Mouse (Mus musculus): ENCODE data around the gene Tubgcp4. TPM values are rescaled to one million over a fixed set of nuclear protein-coding genes. Genes with fewer than 3 reads are reported as not detected.

The Tubgcp4 gene
- total RNA-seq, 2 experiments from 2014 or later, result 44.7 to 45.0 TPM

- no peak for DNase-seq (ENCODE audit: low spot score in 2 of 2)
These were observed 18.1 kb downstream of the Tubgcp4 start for GRCm38 (mm10) chr2:121188530-121188929.

- DNase-seq (ENCODE audit: low spot score in 2 of 2), result no peak
These were observed 25.0 kb downstream of the Tubgcp4 start for GRCm38 (mm10) chr2:121195466-121195865.

- no peak for DNase-seq (ENCODE audit: low spot score in 2 of 2)
These were observed 33.8 kb downstream of the Tubgcp4 start for GRCm38 (mm10) chr2:121204276-121204675.

- DNase-seq (ENCODE audit: low spot score in 2 of 2), result no peak
These were observed 36.1 kb downstream of the Tubgcp4 start for GRCm38 (mm10) chr2:121206541-121206940.

- no peak for DNase-seq (ENCODE audit: low spot score in 2 of 2)
These were observed 44.0 kb downstream of the Tubgcp4 start for GRCm38 (mm10) chr2:121214491-121214890.

- no peak for DNase-seq (ENCODE audit: low spot score in 2 of 2)
These were observed 48.7 kb downstream of the Tubgcp4 start for GRCm38 (mm10) chr2:121219177-121219576.

- DNase-seq (ENCODE audit: low spot score in 2 of 2), result no peak
These were observed 49.5 kb downstream of the Tubgcp4 start for GRCm38 (mm10) chr2:121219994-121220393.

GRCm38 (mm10) chr2:121223010-121223409 is 52.6 kb downstream of the Tubgcp4 start:
- DNase-seq (ENCODE audit: low spot score in 2 of 2), result peak; percentile 27 to 37

- DNase-seq (ENCODE audit: low spot score in 2 of 2), result no peak
These were observed 57.7 kb downstream of the Tubgcp4 start for GRCm38 (mm10) chr2:121228135-121228534.

GRCm38 (mm10) chr2:121235460-121236072 is 65.1 kb downstream of the Tubgcp4 start:
- no peak for DNase-seq (ENCODE audit: low spot score in 2 of 2)

GRCm38 (mm10) chr2:121239426-121239825 is 69.0 kb downstream of the Tubgcp4 start:
- no peak for DNase-seq (ENCODE audit: low spot score in 2 of 2)

GRCm38 (mm10) chr2:121244099-121244498 is 73.6 kb downstream of the Tubgcp4 start:
- DNase-seq (ENCODE audit: low spot score in 2 of 2), result no peak

Other genes with a start within 250 kb of the Tubgcp4 start
- gene Ubr1, start 199.9 kb upstream of the Tubgcp4 start, total RNA-seq (2021), result 10 to 100 TPM; 24.8 to 27.3 TPM
- gene Tmem62, start 193.6 kb upstream of the Tubgcp4 start, total RNA-seq (2021), result 10 to 100 TPM in 1 of 2 experiments, 1 to 10 TPM in 1; 9.3 to 23.0 TPM
- 10 to 100 TPM; 45.5 to 46.0 TPM for gene Ccndbp1, start 162.3 kb upstream of the Tubgcp4 start, total RNA-seq (2021)
- gene Epb42, start 133.6 kb upstream of the Tubgcp4 start, total RNA-seq (2021), result under 1 TPM in 1 of 2 experiments, not detected in 1; 0.22 TPM
- gene Tgm5, start 84.8 kb upstream of the Tubgcp4 start, total RNA-seq (2021), result not detected
- not detected for gene Tgm7, start 60.9 kb upstream of the Tubgcp4 start, total RNA-seq (2021)
- 10 to 100 TPM; 16.1 to 19.3 TPM for gene Adal, start 30.2 kb upstream of the Tubgcp4 start, total RNA-seq (2021)
- 1 to 10 TPM; 8.5 to 9.2 TPM for gene Lcmt2, start 30.0 kb upstream of the Tubgcp4 start, total RNA-seq (2021)
- gene Zscan29, start 471 bp downstream of the Tubgcp4 start, total RNA-seq (2021), result 10 to 100 TPM; 16.4 to 19.8 TPM
- 10 to 100 TPM; 61.6 to 69.8 TPM for gene Trp53bp1, start 100.8 kb downstream of the Tubgcp4 start, total RNA-seq (2021)
- gene Map1a, start 118.9 kb downstream of the Tubgcp4 start, total RNA-seq (2021), result 1 to 10 TPM; 6.5 to 7.6 TPM
- 10 to 100 TPM; 49.3 to 80.6 TPM for gene Ppip5k1, start 184.7 kb downstream of the Tubgcp4 start, total RNA-seq (2021)
- 10 to 100 TPM in 1 of 2 experiments, 1 to 10 TPM in 1; 6.9 to 12.0 TPM for gene Ckmt1, start 187.1 kb downstream of the Tubgcp4 start, total RNA-seq (2021)
- under 1 TPM; 0.03 to 0.22 TPM for gene Strc, start 216.5 kb downstream of the Tubgcp4 start, total RNA-seq (2021)
- 100 to 1,000 TPM; 355 to 437 TPM for gene Pdia3, start 243.1 kb downstream of the Tubgcp4 start, total RNA-seq (2021)
- gene Catsper2, start 243.1 kb downstream of the Tubgcp4 start, total RNA-seq (2021), result 1 to 10 TPM; 2.2 to 2.6 TPM

Measured in adrenal gland, adult 18-20 months (tissue).